Mouse (Mus musculus) forebrain, embryonic 16.5 days (tissue): ENCODE measurements around the gene Sgpp2. TPM values are rescaled to one million over a fixed set of nuclear protein-coding genes. Genes with fewer than 3 reads are reported as not detected.

Experiments used
- ATAC-seq: fragments of 200-750 bp; cut with Nextera tagmentation; 2 replicates; pipeline ENCODE4 v1.8.0; 2017; ENCODE audit warnings: mild to moderate bottlenecking, moderate library complexity
- H3K27ac ChIP-seq: fragments of 300-500 bp; sonication (generic); 2 replicates; pipeline ENCODE4 v1.5.1; 2014; ENCODE audit warnings: low read length, control low read depth
- H3K27me3 ChIP-seq: fragments of 300-500 bp; sonication (generic); replicated peaks from 2 replicates; pipeline ENCODE4 v1.6.1; 2014; ENCODE audit warnings: low read length; ENCODE audit not compliant: control insufficient read depth, insufficient read depth
- H3K36me3 ChIP-seq: fragments of 300-500 bp; sonication (generic); 2 replicates; pipeline ENCODE4 v1.6.1; 2014; ENCODE audit not compliant: control insufficient read depth, insufficient read depth
- H3K4me1 ChIP-seq: fragments of 300-500 bp; sonication (generic); replicated peaks from 2 replicates; pipeline ENCODE4 v1.6.1; 2014; ENCODE audit warnings: low read length; ENCODE audit not compliant: control insufficient read depth, insufficient read depth
- H3K4me2 ChIP-seq: fragments of 300-500 bp; sonication (generic); 2 replicates; pipeline ENCODE4 v1.6.1; 2014; ENCODE audit warnings: mild to moderate bottlenecking, low read length, control low read depth
- H3K4me3 ChIP-seq: fragments of 300-500 bp; sonication (generic); replicated peaks from 2 replicates; pipeline ENCODE4 v1.5.1; 2014; ENCODE audit warnings: mild to moderate bottlenecking, low read length, control low read depth
- H3K9ac ChIP-seq: fragments of 300-500 bp; sonication (generic); replicated peaks from 2 replicates; pipeline ENCODE4 v1.6.1; 2014; ENCODE audit warnings: low read depth, low read length, control low read depth
- H3K9me3 ChIP-seq: fragments of 300-500 bp; sonication (generic); 2 replicates; pipeline ENCODE4 v1.6.1; 2016; ENCODE audit warnings: low read length; ENCODE audit not compliant: control insufficient read depth
- WGBS: fragments of 180-500 bp; shearing (Covaris S2); extraction: QIAGEN DNeasy Blood & Tissue Kit; methylation state at CpG from one replicate; pipeline ENCODE4 v1.1.7; 2014; 5-methylcytosine and 5-hydroxymethylcytosine counted together
- polyA plus RNA-seq: library from polyadenylated mRNA; unstranded; fragments of >200 nt; fragmentation: Nextera tagmentation; extraction: Ambion mirVana; gene quantifications from 2 replicates; pipeline ENCODE4 v1.2.1, GENCODE M21; 2015

The Sgpp2 gene
- polyA plus RNA-seq, 1 experiment from 2014 or later, result 0.89 TPM

- Histone ChIP-seq H3K4me1 (no peaks in the 10 kb centered on the region), H3K9me3 (no peaks in the 10 kb centered on the region), H3K27me3 (no peaks in the 10 kb centered on the region), H3K9ac (no peak overlapping the region), H3K27ac (no peak overlapping the region), H3K4me2 (no peak overlapping the region), H3K4me3 (no peak overlapping the region), H3K36me3 (no peaks in the 10 kb centered on the region)
- no peak for ATAC-seq
- 43% methylated on average over 4 of the region's 4 CpGs for WGBS
These were observed 45.0 kb downstream of the Sgpp2 start for GRCm38 (mm10) chr1:78355123-78355522.

GRCm38 (mm10) chr1:78357415-78357814 lies 47.3 kb downstream of the Sgpp2 start:
- no peak overlapping the region for H3K27ac ChIP-seq
- WGBS, result 90% methylated on average over 4 of the region's 4 CpGs
- no peak overlapping the region for H3K4me2 ChIP-seq
- no peaks in the 10 kb centered on the region for H3K27me3 ChIP-seq
- no peaks in the 10 kb centered on the region for H3K9me3 ChIP-seq
- no peaks in the 10 kb centered on the region for H3K4me1 ChIP-seq
- ATAC-seq, result no peak
- no peaks in the 10 kb centered on the region for H3K36me3 ChIP-seq
- no peak overlapping the region for H3K4me3 ChIP-seq
- H3K9ac ChIP-seq, result no peak overlapping the region

GRCm38 (mm10) chr1:78357868-78358267 lies 47.7 kb downstream of the Sgpp2 start:
- Histone ChIP-seq H3K9ac (no peak overlapping the region), H3K36me3 (no peaks in the 10 kb centered on the region), H3K27ac (no peak overlapping the region), H3K4me3 (no peak overlapping the region), H3K27me3 (no peaks in the 10 kb centered on the region), H3K4me1 (no peaks in the 10 kb centered on the region), H3K9me3 (no peaks in the 10 kb centered on the region), H3K4me2 (no peak overlapping the region)
- WGBS, result 81% methylated on average over 1 of the region's 1 CpGs
- ATAC-seq, result no peak

- 16% methylated on average over 13 of the region's 13 CpGs for WGBS
- H3K4me3 ChIP-seq, result no peak overlapping the region
These were observed 54.1 kb downstream of the Sgpp2 start for GRCm38 (mm10) chr1:78363965-78364889.

GRCm38 (mm10) chr1:78367806-78368205 lies 57.7 kb downstream of the Sgpp2 start:
- H3K9ac ChIP-seq, result no peak overlapping the region
- WGBS, result 56% methylated on average over 5 of the region's 5 CpGs
- no peak overlapping the region for H3K4me3 ChIP-seq
- H3K27me3 ChIP-seq, result 0 out of 2 replicates have a peak, but pooled peaks cover 2% of the 10 kb centered on the region
- H3K9me3 ChIP-seq, result peaks cover 5% of the 10 kb centered on the region
- no peaks in the 10 kb centered on the region for H3K36me3 ChIP-seq
- H3K27ac ChIP-seq, result no peak overlapping the region
- no peak overlapping the region for H3K4me2 ChIP-seq
- peaks cover 18% of the 10 kb centered on the region; the same call in 1 of the 2 replicates for H3K4me1 ChIP-seq
- no peak for ATAC-seq

More at GRCm38 (mm10) chr1:78363965-78364889, 54.1 kb downstream of the Sgpp2 start:
- Histone ChIP-seq H3K9ac (no peak overlapping the region), H3K9me3 (no peaks in the 10 kb centered on the region), H3K27me3 (0 out of 2 replicates have a peak, but pooled peaks cover 2% of the 10 kb centered on the region), H3K27ac (no peak overlapping the region), H3K4me2 (no peak overlapping the region), H3K36me3 (no peaks in the 10 kb centered on the region), H3K4me1 (peaks cover 4% of the 10 kb centered on the region; the same call in 1 of the 2 replicates)
- no peak for ATAC-seq

- H3K4me2 ChIP-seq, result no peak overlapping the region
- H3K27ac ChIP-seq, result no peak overlapping the region
- ATAC-seq, result no peak
- H3K27me3 ChIP-seq, result 0 out of 2 replicates have a peak, but pooled peaks cover under 1% of the 10 kb centered on the region
- H3K4me3 ChIP-seq, result no peak overlapping the region
- no peaks in the 10 kb centered on the region for H3K36me3 ChIP-seq
- peaks cover 14% of the 10 kb centered on the region; the same call in 1 of the 2 replicates for H3K4me1 ChIP-seq
- WGBS, result 70% methylated on average over 6 of the region's 6 CpGs
- peaks cover 8% of the 10 kb centered on the region for H3K9me3 ChIP-seq
- H3K9ac ChIP-seq, result no peak overlapping the region
These were observed 60.0 kb downstream of the Sgpp2 start for GRCm38 (mm10) chr1:78370121-78370520.

- H3K9me3 ChIP-seq, result peaks cover 8% of the 10 kb centered on the region
- H3K27ac ChIP-seq, result no peak overlapping the region
- no peaks in the 10 kb centered on the region for H3K27me3 ChIP-seq
- no peak overlapping the region for H3K9ac ChIP-seq
- peaks cover 14% of the 10 kb centered on the region; the same call in 1 of the 2 replicates for H3K4me1 ChIP-seq
- H3K4me3 ChIP-seq, result no peak overlapping the region
- ATAC-seq, result peak; percentile 78
- no peaks in the 10 kb centered on the region for H3K36me3 ChIP-seq
- no peak overlapping the region for H3K4me2 ChIP-seq
- WGBS, result 83% methylated on average over 2 of the region's 2 CpGs
These were observed 61.6 kb downstream of the Sgpp2 start for GRCm38 (mm10) chr1:78371569-78372236.

- no peak overlapping the region for H3K27ac ChIP-seq
- H3K4me1 ChIP-seq, result peaks cover 14% of the 10 kb centered on the region; the same call in 1 of the 2 replicates
- ATAC-seq, result no peak
- H3K36me3 ChIP-seq, result no peaks in the 10 kb centered on the region
- peaks cover 8% of the 10 kb centered on the region for H3K9me3 ChIP-seq
- H3K4me2 ChIP-seq, result no peak overlapping the region
- no peak overlapping the region for H3K4me3 ChIP-seq
- H3K9ac ChIP-seq, result no peak overlapping the region
- H3K27me3 ChIP-seq, result no peaks in the 10 kb centered on the region
- WGBS, result 90% methylated on average over 9 of the region's 9 CpGs
These were observed 62.2 kb downstream of the Sgpp2 start for GRCm38 (mm10) chr1:78372316-78372715.

- Histone ChIP-seq H3K4me3 (no peak overlapping the region), H3K4me1 (peaks cover 14% of the 10 kb centered on the region; the same call in 1 of the 2 replicates), H3K27ac (no peak overlapping the region), H3K4me2 (no peak overlapping the region), H3K27me3 (no peaks in the 10 kb centered on the region), H3K36me3 (no peaks in the 10 kb centered on the region), H3K9me3 (peaks cover 8% of the 10 kb centered on the region), H3K9ac (no peak overlapping the region)
- ATAC-seq, result no peak
- 93% methylated on average over 5 of the region's 5 CpGs for WGBS
These were observed 63.7 kb downstream of the Sgpp2 start for GRCm38 (mm10) chr1:78373836-78374235.
